Mouse (Mus musculus) cerebellum, adult 2 months (tissue): ENCODE data around the gene 1110008L16Rik. TPM values are rescaled to one million over a fixed set of nuclear protein-coding genes. Genes with fewer than 3 reads are reported as not detected.

Experiments
- DNase-seq, 2 experiments: peaks; one replicate each; pipeline ENCODE4 v3.0.0; 2021
- H3K27ac ChIP-seq: fragments of 200-500 bp; 2 replicates; pipeline ENCODE4 v1.5.1; 2012; ENCODE audit warnings: low read length, control low read depth, inconsistent platforms; ENCODE audit not compliant: insufficient read depth
- H3K27me3 ChIP-seq: fragments of 200-500 bp; 2 replicates; pipeline ENCODE4 v1.6.1; 2012; ENCODE audit warnings: inconsistent platforms, mild to moderate bottlenecking, low read length, moderate library complexity; ENCODE audit not compliant: control insufficient read depth, insufficient read depth
- H3K4me1 ChIP-seq: fragments of 200-500 bp; 2 replicates; pipeline ENCODE4 v1.6.1; 2011; ENCODE audit warnings: low read length; ENCODE audit not compliant: control insufficient read depth, insufficient read depth
- H3K4me3 ChIP-seq: fragments of 200-500 bp; replicated peaks from 2 replicates; pipeline ENCODE3; 2011; ENCODE audit warnings: mild to moderate bottlenecking, low read depth, low read length, control low read depth; ENCODE audit not compliant: insufficient read depth
- CTCF ChIP-seq: fragments of 200-500 bp; IDR thresholded peaks from 2 replicates; pipeline ENCODE4 v1.5.1; 2011; ENCODE audit warnings: low read depth, mild to moderate bottlenecking, control low read depth, low read length, moderate library complexity, borderline replicate concordance; ENCODE audit not compliant: insufficient read depth
- POLR2A ChIP-seq: fragments of 200-500 bp; IDR thresholded peaks from 2 replicates; pipeline ENCODE4 v1.6.1; 2011; ENCODE audit warnings: low read length, control low read depth, borderline replicate concordance; ENCODE audit not compliant: insufficient read depth
- WGBS: fragments of 180-500 bp; shearing (Covaris S2); methylation state at CpG from one replicate; pipeline ENCODE4 v1.1.7; 2018; 5-methylcytosine and 5-hydroxymethylcytosine counted together
- polyA plus RNA-seq: library from polyadenylated mRNA; depleted of rRNA; stranded (reverse); fragments of >200 nt; gene quantifications from 2 replicates; pipeline ENCODE4 v1.2.3, GENCODE M21; 2012

1110008L16Rik gene
- polyA plus RNA-seq, 1 experiment, result 5.7 TPM

DNA sequence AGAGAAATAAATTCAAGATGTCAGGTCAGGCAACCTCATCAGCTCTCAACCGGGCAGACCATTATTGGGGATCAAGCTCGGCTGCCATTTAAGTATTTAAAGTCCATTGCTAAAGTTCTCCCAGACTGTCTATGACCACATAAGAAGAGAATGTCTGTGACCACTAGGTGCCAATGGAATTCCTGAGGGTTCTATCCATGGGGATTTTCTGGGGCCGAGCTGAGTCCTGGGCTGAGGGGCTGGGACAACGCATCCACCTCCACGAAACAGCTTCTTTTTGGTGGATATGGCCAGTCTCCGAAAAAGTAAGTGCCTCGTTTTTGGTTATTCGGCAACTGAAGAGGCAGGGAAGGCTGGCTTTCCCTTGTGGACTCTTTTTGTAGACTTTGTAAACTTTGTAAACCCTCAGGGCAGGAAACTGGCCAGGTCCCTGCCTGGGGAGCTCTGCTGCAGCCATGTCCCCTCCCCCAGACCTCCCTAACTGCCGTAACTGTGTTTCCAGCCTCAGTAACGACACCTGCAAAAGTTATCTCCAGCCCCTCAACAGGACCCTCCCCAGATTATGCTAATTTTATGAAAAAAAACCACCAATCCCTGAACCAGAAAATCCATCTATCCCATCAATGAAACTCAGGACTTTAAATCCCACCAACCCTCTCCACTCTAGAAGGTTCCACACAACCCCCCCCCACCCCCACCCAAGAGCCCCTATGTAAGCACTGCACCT lies 84.8 kb downstream of the 1110008L16Rik start, which contains the start of gene Psma6:
Gene Psma6, plus strand, starts transcription at position 200 of the 727 bp plus-strand sequence.
- H3K4me1 ChIP-seq, result no peaks in the 10 kb centered on the region
- DNase-seq, result no peak
- WGBS, result 87% methylated on average over 10 of the region's 10 CpGs
- TF ChIP-seq POLR2A (no peak), CTCF (no peak)
- H3K4me3 ChIP-seq, result no peak within 1 kb of the TSS
- no peak within 1 kb of the TSS for H3K27ac ChIP-seq
- no peaks in the 10 kb centered on the region for H3K27me3 ChIP-seq

DNA sequence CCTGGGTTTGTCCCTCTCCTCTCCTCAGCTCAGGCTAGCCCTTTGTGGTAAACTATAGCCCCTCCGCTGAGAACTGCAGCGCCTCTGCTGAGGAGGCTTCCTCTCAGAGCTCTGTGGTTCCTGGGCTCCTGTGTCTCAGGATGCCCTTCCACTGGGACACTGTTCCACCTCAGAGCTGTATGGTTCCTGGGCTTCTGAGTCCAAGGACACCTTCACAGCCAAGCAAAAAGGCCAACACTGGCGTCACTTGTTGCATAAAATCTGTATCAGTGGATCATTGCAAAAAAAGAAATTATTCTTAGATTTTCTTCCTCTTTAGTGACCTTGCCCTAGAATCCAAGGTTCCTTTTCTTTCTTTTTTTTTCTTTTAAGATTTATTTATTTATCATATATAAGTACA lies 85.4 kb downstream of the 1110008L16Rik start:
- no peak overlapping the region for H3K4me3 ChIP-seq
- no peak overlapping the region for H3K27ac ChIP-seq
- no peak for TF ChIP-seq POLR2A
- no peak for TF ChIP-seq CTCF
- WGBS, result 83% methylated on average over 3 of the region's 3 CpGs
- no peaks in the 10 kb centered on the region for H3K27me3 ChIP-seq
- DNase-seq, result no peak
- H3K4me1 ChIP-seq, result no peaks in the 10 kb centered on the region

DNA sequence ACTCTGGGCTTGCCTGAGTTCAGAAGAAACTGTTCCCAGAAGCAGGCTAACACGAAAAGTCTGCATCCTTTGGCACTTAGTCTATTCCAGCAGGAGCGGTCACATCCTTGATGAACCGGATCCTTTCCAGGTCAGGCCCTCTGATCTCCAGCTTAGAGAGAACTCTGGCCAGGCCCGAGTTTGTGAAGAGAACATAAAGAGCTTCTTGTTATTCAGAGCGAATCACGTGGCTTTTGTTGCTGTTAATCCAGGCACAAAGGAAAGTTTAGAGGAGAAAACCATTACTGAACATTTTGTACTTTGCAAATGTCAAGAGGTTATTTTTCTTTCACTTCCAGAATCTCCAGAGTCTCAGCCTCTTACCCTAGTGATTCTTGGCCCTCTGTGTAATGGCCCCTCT lies 86.6 kb downstream of the 1110008L16Rik start:
- 42% methylated on average over 6 of the region's 6 CpGs for WGBS
- no peak overlapping the region for H3K4me3 ChIP-seq
- no peaks in the 10 kb centered on the region for H3K27me3 ChIP-seq
- TF ChIP-seq POLR2A (no peak), CTCF (no peak)
- H3K4me1 ChIP-seq, result no peaks in the 10 kb centered on the region
- peak in 1 of 2 experiments; percentile 18 for DNase-seq
- peak overlapping the region; percentile 67; the same call in 1 of the 2 replicates for H3K27ac ChIP-seq

DNA sequence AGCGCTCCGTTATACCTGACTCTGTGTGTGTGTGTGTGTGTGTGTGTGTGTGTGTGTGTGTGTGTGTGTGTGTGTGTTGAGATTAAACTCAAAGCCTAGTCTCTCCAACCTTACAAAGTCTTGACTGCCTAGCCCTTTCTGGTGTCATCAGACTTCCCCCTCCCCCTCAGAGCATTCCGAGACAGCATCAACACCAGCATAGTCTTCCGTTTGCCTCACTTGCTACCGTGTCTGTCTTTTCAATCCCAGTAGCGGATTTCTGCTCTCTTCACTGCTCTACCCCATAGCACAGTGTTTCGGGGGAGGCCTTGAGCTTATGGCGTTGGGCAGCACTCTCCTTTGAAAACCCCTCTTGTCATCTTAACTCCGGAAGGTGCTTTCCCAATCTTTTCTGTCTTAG lies 87.1 kb downstream of the 1110008L16Rik start:
- Histone ChIP-seq H3K27me3 (no peaks in the 10 kb centered on the region), H3K4me3 (no peak overlapping the region), H3K27ac (peak overlapping the region; percentile 67; the same call in 1 of the 2 replicates), H3K4me1 (no peaks in the 10 kb centered on the region)
- WGBS, result 78% methylated on average over 9 of the region's 9 CpGs
- no peak for TF ChIP-seq POLR2A
- no peak for TF ChIP-seq CTCF
- no peak for DNase-seq

DNA sequence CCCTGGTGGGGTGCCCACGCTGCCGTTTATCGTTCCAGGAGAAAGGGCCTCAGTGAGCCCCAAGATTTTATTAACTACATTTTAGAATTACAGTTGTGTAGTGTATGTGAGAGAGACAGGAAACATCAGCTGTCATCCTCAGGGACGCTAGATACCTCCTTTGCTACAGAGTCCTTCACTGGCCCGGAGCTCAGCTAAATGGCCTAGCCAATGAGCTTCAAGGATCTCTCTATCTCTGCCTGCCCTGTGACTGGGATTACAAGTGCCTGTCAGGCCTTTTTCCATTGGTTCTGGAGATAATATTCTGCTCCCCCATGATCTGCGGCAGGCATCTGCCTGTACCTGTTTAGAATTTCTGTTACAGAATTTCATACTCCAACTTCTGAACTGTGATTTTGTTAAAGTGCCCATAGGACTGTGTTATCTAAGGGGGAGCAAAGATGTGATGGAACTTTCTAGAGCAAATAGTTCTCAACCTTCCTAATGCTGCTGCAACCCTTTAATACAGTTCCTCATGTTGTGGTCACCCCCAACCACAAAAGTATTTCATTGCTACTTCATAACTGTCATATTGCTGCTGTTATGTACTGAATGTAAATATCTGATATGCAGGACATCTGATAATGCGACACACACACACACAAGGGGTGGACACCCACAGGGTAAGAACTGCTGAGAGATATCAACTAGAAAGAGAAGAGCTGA lies 87.9 kb downstream of the 1110008L16Rik start:
- DNase-seq, result no peak
- Histone ChIP-seq H3K27ac (no peak overlapping the region), H3K4me1 (no peaks in the 10 kb centered on the region), H3K27me3 (no peaks in the 10 kb centered on the region), H3K4me3 (no peak overlapping the region)
- TF ChIP-seq POLR2A (no peak), CTCF (no peak)
- WGBS, result 85% methylated on average over 7 of the region's 7 CpGs

DNA sequence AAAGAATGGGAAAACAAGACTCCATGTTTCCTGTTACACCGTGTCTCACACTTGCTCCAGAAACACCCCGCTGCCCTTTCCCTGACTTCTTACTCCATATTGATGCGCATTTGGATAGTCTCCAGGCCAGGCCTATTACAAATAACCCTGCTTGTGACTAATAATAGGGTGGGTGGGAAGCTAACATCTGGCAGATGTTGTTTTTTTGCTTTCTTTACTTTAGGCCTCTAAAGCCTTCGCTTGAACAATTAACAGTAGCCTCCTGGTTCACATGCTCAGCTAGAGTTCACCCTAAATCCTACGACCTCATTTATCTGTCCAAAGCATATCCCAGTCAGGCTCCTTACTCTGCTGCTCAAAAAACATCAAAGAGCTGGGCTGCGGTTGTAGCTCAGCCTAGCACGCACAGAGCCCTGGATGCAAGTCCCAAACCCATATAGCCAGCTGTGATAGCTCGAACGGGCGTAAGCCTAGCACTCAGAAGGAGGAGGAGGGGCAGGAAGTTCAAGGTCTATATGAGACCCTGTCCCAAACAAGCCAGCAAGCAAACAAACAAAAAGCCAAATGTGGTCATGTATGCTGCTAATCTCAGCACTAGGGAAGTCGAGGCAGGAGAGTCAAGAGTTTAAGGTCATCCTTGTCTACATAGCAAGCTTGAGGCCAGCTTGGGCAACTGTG lies 88.5 kb downstream of the 1110008L16Rik start:
- TF ChIP-seq POLR2A (no peak), CTCF (no peak)
- Histone ChIP-seq H3K27me3 (no peaks in the 10 kb centered on the region), H3K4me3 (no peak overlapping the region), H3K4me1 (no peaks in the 10 kb centered on the region), H3K27ac (no peak overlapping the region)
- 78% methylated on average over 11 of the region's 11 CpGs for WGBS
- DNase-seq, result no peak

DNA sequence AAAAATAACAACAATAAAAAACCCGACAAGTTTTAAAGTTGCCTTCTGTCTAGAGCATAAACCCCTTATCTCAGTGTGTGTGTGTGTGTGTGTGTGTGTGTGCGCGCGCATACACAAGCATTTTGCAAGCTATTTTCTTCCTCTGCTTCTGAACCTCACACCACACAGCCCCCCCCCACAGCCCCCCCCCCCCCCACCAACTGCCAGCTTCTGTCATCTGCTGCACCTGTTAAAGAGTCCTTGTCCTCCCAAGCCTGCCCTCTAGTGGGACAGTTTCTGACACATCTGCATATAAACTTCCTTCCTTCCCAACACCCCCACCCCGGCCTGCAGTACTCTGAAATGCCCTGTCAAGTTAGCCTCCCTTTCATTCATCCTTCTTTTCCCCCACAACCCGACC lies 89.1 kb downstream of the 1110008L16Rik start:
- Histone ChIP-seq H3K4me1 (no peaks in the 10 kb centered on the region), H3K27me3 (no peaks in the 10 kb centered on the region), H3K4me3 (no peak overlapping the region), H3K27ac (no peak overlapping the region)
- WGBS, result 59% methylated on average over 6 of the region's 6 CpGs
- peak in 1 of 2 experiments; percentile 10 for DNase-seq
- TF ChIP-seq POLR2A, result no peak
- TF ChIP-seq CTCF, result no peak

DNA sequence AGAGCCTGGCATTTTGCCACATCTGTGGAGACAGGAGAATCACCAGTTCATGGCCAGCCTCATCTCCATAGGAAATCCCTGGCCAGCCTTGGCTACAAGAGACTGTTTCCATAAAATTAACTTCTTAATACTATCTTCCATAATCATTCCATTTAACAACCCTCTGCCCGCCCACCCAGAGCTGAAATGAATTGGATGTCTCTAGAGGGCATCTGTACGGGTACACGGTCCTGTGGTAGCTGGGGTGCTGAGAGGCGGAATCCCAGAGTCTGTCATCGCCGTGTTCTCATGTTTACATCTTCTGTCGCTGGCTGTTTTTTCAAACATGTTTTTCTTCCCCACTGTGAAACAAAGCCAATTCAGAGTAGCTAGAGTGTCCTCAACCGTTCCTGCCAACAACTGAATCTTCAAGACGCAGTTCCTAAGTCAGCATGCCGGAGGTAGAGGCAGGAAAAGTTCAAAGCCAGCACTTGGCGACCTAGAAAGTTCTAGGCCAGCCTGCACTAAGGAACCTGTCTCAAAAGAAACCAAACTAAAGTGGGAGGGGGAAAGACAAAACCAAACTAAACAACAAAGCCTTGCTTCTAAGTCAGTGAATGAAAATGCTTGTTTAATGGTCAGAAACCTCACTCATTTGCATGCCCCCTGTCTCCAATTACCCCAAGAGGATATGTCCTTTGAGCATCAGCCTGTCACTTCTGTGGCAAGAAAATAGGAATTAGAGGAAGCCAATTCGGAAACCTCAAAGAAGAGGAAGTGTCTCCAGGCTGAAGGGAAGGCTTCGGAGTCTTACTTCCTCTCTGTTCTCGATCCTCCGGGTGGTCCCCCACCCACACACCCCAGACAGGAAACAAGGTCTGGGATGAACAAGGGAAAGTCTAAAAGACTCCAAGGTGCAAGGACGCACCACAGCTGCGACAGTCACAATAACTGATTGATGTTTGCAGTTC lies 90.0 kb downstream of the 1110008L16Rik start:
- Histone ChIP-seq H3K27me3 (no peaks in the 10 kb centered on the region), H3K4me1 (no peaks in the 10 kb centered on the region), H3K4me3 (no peak overlapping the region), H3K27ac (peak overlapping the region; percentile 7; the same call in 1 of the 2 replicates)
- WGBS, result 69% methylated on average over 17 of the region's 17 CpGs
- DNase-seq, result no peak
- no peak for TF ChIP-seq POLR2A
- TF ChIP-seq CTCF, result no peak
